Mouse (Mus musculus): Measurements from ENCODE around the gene 9030612E09Rik. TPM values are rescaled to one million over a fixed set of nuclear protein-coding genes. Genes with fewer than 3 reads are reported as not detected.

9030612E09Rik gene
- total RNA-seq (2014; rRNA removed) (0.77 and 2.2 TPM in 2 replicates), polyA plus RNA-seq (2015; fragmentation: Nextera tagmentation; extraction: Ambion mirVana) (2.3 and 2.4 TPM in 2 replicates)

- WGBS: 2% methylated on average over 70 of the region's 91 CpGs
- no peaks in the 10 kb centered on the region for H3K36me3 ChIP-seq (ENCODE audit: insufficient read depth)
- DNase-seq (peak; percentile 91), ATAC-seq (peak; percentile 88)
- H3K27ac ChIP-seq (ENCODE audit: low read depth, low read length): peak within 1 kb of the TSS; percentile 97
- no peaks in the 10 kb centered on the region for H3K9me3 ChIP-seq (ENCODE audit: low read length)
- H3K4me2 ChIP-seq (ENCODE audit: low read depth): peak within 1 kb of the TSS; percentile 92
- no peak for TF ChIP-seq CTCF (IDR thresholded peaks at IDR 0.05; ENCODE audit: low read depth)
- peak within 1 kb of the TSS; percentile 88 for H3K4me3 ChIP-seq (ENCODE audit: low read depth, low read length)
- peaks cover 7% of the 10 kb centered on the region; the same call in 1 of the 2 replicates for H3K4me1 ChIP-seq (ENCODE audit: insufficient read depth)
- no peaks in the 10 kb centered on the region for H3K27me3 ChIP-seq (ENCODE audit: insufficient read depth, low read length)
- peak within 1 kb of the TSS; percentile 85 for H3K9ac ChIP-seq
Measured at GRCm38 (mm10) chr10:43174326-43175155, at the start of gene 9030612E09Rik, which contains the start of gene Sobp. Gene 9030612E09Rik (plus strand): TSS chr10:43174704. Gene Sobp (minus strand): TSS chr10:43174530.

GRCm38 (mm10) chr10:43128750-43129149 lies 45.8 kb upstream of the 9030612E09Rik start:
- ATAC-seq: peak; percentile 70; the same call in 1 of the 2 replicates
- H3K9me3 ChIP-seq (ENCODE audit: low read length): no peaks in the 10 kb centered on the region
- H3K27ac ChIP-seq (ENCODE audit: low read depth, low read length): no peak overlapping the region
- 0 out of 2 replicates have a peak, but pooled peaks cover 14% of the 10 kb centered on the region for H3K4me1 ChIP-seq (ENCODE audit: insufficient read depth)
- no peak overlapping the region for H3K4me3 ChIP-seq (ENCODE audit: low read depth, low read length)
- peaks cover 11% of the 10 kb centered on the region; the same call in 1 of the 2 replicates for H3K36me3 ChIP-seq (ENCODE audit: insufficient read depth)
- H3K9ac ChIP-seq: no peak overlapping the region
- WGBS: 45% methylated on average over 3 of the region's 3 CpGs
- no peak for DNase-seq
- H3K27me3 ChIP-seq (ENCODE audit: insufficient read depth, low read length): no peaks in the 10 kb centered on the region
- no peak overlapping the region for H3K4me2 ChIP-seq (ENCODE audit: low read depth)
- no peak for TF ChIP-seq CTCF (IDR thresholded peaks at IDR 0.05; ENCODE audit: low read depth)

- Histone ChIP-seq H3K9me3 (ENCODE audit: low read length) (no peaks in the 10 kb centered on the region), H3K27ac (ENCODE audit: low read depth, low read length) (no peak overlapping the region), H3K9ac (no peak overlapping the region), H3K4me3 (ENCODE audit: low read depth, low read length) (no peak overlapping the region), H3K27me3 (ENCODE audit: insufficient read depth, low read length) (no peaks in the 10 kb centered on the region), H3K4me1 (ENCODE audit: insufficient read depth) (0 out of 2 replicates have a peak, but pooled peaks cover 4% of the 10 kb centered on the region), H3K4me2 (ENCODE audit: low read depth) (no peak overlapping the region), H3K36me3 (ENCODE audit: insufficient read depth) (peaks cover 3% of the 10 kb centered on the region)
- 89% methylated on average over 11 of the region's 11 CpGs for WGBS
- ATAC-seq: no peak
- TF ChIP-seq CTCF (IDR thresholded peaks at IDR 0.05; ENCODE audit: low read depth): no peak
- no peak for DNase-seq
Measured at GRCm38 (mm10) chr10:43134027-43134426, 40.5 kb upstream of the 9030612E09Rik start.

GRCm38 (mm10) chr10:43143173-43143572 lies 31.3 kb upstream of the 9030612E09Rik start:
- Histone ChIP-seq H3K4me3 (ENCODE audit: low read depth, low read length) (no peak overlapping the region), H3K9ac (no peak overlapping the region)
- no peak for TF ChIP-seq CTCF (IDR thresholded peaks at IDR 0.05; ENCODE audit: low read depth)

DNA sequence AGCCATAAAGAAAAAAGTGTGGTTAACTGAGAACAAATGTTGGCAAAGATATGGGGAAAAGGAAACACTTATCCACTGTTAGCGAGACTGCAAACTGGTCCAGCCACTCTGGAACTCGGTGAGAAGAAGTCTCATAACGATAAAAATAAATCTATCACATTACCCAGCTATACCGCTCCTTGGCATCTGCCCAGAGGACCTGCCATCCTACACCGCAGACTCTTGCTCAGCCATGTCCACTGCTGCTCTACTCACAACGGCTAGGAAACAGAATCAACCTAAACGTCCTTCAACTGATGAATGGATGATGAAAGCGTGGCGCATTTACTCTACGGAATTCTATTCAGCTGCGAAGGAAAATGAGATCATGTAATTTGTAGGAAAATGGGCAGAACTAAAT lies 26.0 kb upstream of the 9030612E09Rik start:
- Histone ChIP-seq H3K9me3 (ENCODE audit: low read length) (no peaks in the 10 kb centered on the region), H3K27me3 (ENCODE audit: insufficient read depth, low read length) (no peaks in the 10 kb centered on the region), H3K36me3 (ENCODE audit: insufficient read depth) (peaks cover 5% of the 10 kb centered on the region; the same call in 1 of the 2 replicates), H3K4me1 (ENCODE audit: insufficient read depth) (no peaks in the 10 kb centered on the region), H3K4me3 (ENCODE audit: low read depth, low read length) (no peak overlapping the region), H3K4me2 (ENCODE audit: low read depth) (no peak overlapping the region), H3K27ac (ENCODE audit: low read depth, low read length) (no peak overlapping the region), H3K9ac (no peak overlapping the region)
- DNase-seq: no peak
- no peak for ATAC-seq
- WGBS: 81% methylated on average over 11 of the region's 11 CpGs
- no peak for TF ChIP-seq CTCF (IDR thresholded peaks at IDR 0.05; ENCODE audit: low read depth)

More at GRCm38 (mm10) chr10:43143173-43143572, 31.3 kb upstream of the 9030612E09Rik start:
- DNase-seq: no peak
- Histone ChIP-seq H3K27me3 (ENCODE audit: insufficient read depth, low read length) (no peaks in the 10 kb centered on the region), H3K9me3 (ENCODE audit: low read length) (no peaks in the 10 kb centered on the region), H3K4me2 (ENCODE audit: low read depth) (no peak overlapping the region), H3K27ac (ENCODE audit: low read depth, low read length) (no peak overlapping the region), H3K4me1 (ENCODE audit: insufficient read depth) (no peaks in the 10 kb centered on the region), H3K36me3 (ENCODE audit: insufficient read depth) (peaks cover 6% of the 10 kb centered on the region)
- ATAC-seq: no peak
- 94% methylated on average over 9 of the region's 9 CpGs for WGBS

- Histone ChIP-seq H3K9me3 (ENCODE audit: low read length) (no peaks in the 10 kb centered on the region), H3K9ac (no peak overlapping the region), H3K4me2 (ENCODE audit: low read depth) (no peak overlapping the region), H3K27me3 (ENCODE audit: insufficient read depth, low read length) (no peaks in the 10 kb centered on the region), H3K27ac (ENCODE audit: low read depth, low read length) (no peak overlapping the region), H3K36me3 (ENCODE audit: insufficient read depth) (peaks cover 10% of the 10 kb centered on the region), H3K4me1 (ENCODE audit: insufficient read depth) (peaks cover 8% of the 10 kb centered on the region), H3K4me3 (ENCODE audit: low read depth, low read length) (no peak overlapping the region)
- ATAC-seq: no peak
- 86% methylated on average over 8 of the region's 8 CpGs for WGBS
- no peak for DNase-seq
- no peak for TF ChIP-seq CTCF (IDR thresholded peaks at IDR 0.05; ENCODE audit: low read depth)
Measured at GRCm38 (mm10) chr10:43152643-43153042, 21.9 kb upstream of the 9030612E09Rik start.

DNA sequence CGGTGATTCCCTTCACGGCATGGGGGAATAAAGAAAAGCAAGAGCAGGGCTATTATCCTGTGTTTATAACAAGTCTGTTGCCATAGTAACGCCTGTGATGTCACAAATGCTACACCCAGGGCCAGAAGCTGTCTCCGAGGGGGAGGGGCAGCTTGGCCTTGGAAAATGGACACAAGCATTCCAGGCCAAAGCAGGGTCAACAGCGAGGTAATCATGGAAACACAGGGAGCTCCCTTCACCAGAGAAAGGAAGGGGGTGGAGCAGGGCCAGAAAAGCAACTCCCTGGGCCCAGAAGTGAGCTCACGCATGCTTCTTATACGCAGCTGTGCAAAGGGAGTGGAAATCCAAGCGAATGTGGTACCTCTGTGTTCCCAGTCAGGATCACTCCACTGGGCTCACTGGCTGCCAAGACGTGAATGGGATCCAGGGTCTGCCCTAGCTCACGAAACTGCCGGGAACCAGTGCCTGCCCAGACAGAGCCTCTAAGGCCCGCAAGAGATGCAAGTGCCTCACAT lies 19.4 kb upstream of the 9030612E09Rik start:
- peaks cover 8% of the 10 kb centered on the region for H3K4me1 ChIP-seq (ENCODE audit: insufficient read depth)
- peak overlapping the region; percentile 17; the same call in 1 of the 2 replicates for H3K4me2 ChIP-seq (ENCODE audit: low read depth)
- ATAC-seq (peak; percentile 86), DNase-seq (peak; percentile 79)
- H3K9ac ChIP-seq: peak overlapping the region; percentile 6; the same call in 1 of the 2 replicates
- H3K27ac ChIP-seq (ENCODE audit: low read depth, low read length): peak overlapping the region; percentile 62
- H3K36me3 ChIP-seq (ENCODE audit: insufficient read depth): peaks cover 20% of the 10 kb centered on the region
- H3K27me3 ChIP-seq (ENCODE audit: insufficient read depth, low read length): no peaks in the 10 kb centered on the region
- 8% methylated on average over 12 of the region's 12 CpGs for WGBS
- H3K4me3 ChIP-seq (ENCODE audit: low read depth, low read length): no peak overlapping the region
- no peaks in the 10 kb centered on the region for H3K9me3 ChIP-seq (ENCODE audit: low read length)
- no peak for TF ChIP-seq CTCF (IDR thresholded peaks at IDR 0.05; ENCODE audit: low read depth)

Data from forebrain, postnatal 0 days (tissue).